Mouse (Mus musculus) duodenum, adult 2 months (tissue): ENCODE measurements around the gene Zswim5. TPM values are rescaled to one million over a fixed set of nuclear protein-coding genes. Genes with fewer than 3 reads are reported as not detected.

Experiments
- polyA plus RNA-seq: library from polyadenylated mRNA; depleted of rRNA; stranded (reverse); fragments of >200 nt; gene quantifications from 2 replicates; pipeline ENCODE4 v1.2.3, GENCODE M21; 2012; ENCODE audit warnings: low replicate concordance; rRNA removed

The Zswim5 gene
- 6.3 and 9.9 TPM in 2 replicates for polyA plus RNA-seq

DNA sequence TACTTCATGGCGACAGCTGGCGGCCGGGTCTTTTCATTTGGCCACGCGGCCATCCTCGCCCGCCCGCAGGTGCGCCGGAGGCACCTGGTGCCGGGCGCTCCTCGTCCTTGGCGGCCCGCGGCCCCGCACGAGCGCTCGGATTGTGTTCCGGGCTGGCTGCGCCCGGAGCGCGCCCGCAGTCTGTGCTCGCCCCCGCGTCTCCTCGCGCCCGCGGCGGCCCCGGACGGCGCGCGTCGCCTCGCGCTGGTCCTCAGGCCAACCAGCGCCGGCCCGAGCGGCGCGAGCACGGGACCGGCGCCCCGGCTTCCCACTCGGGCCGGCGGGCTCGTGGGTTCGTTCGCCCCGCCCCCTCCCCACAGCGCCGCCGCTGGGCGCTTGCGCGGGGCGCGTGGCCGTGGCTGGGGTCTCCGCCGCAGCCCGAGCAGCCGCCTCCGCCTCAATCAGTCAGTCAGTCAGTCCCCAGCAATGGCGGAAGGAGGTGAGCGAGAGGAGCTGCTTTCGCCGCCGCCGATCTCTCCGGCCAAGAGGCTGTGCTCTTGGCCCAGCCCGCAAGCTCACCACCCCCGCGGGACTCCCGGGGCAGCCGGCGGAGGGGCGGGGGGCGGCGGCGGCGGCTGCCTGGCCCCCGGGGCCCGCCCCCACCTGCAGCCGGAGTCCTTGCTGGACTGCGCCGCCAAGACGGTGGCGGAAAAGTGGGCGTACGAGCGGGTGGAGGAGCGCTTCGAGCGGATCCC, at the start of gene Zswim5:
Gene Zswim5 (plus strand): TSS at position 382 of the 734 bp plus-strand sequence.

DNA sequence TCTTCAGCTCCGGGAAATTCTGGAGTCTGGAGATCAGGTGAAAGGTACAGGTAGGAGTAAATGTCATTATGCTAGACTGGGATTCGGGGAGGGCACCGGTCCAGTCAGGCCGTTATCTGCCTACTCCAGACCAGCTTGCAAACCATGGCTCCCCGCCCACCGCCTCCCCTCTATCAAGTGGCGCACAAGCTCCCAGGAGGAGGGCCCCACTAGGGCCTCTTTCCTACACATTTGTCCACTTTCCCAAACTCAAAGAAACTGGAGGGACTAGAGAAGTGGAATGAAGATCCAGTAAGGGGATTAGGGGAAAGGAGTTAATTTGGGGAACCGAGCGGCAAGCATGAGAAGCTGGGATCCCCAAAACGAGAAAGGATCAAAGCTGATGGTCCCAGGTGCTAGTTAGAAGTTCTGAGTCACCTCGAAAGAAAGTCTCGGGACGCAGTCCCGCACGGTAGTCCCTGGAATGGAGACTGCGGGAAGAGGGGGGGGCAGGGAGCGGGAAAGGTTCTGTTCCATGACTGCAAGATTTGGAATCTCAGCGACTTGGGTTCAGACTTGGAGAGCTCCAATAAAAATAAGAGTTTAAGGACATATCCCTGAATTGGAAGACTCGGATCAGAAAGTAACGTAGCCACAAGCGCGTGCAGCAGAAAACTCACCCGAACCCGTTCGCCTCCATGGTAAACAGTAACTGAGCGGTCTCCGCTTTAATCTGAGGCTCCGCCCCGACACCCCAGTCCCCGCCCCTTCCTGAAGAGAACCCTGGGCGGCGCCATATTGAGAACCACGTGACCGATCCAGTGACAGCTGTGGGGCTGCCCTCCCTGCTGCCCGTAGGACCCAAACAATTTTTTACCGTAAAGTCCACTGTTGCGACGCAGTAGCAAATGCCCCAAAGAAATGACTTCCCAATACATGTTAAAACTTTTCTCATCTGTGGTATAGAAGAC, 116.8 kb downstream of the Zswim5 start, which contains the start of gene Urod:
Gene Urod (minus strand): TSS at position 742 of the 950 bp plus-strand sequence.

GRCm38 (mm10) chr4:116995131-116995797, 118.1 kb downstream of the Zswim5 start, which contains the start of gene Hectd3:
TSS of gene Hectd3 (plus strand) at chr4:116995317.

GRCm38 (mm10) chr4:117019206-117020134, 142.3 kb downstream of the Zswim5 start, which contains the start of gene Eif2b3:
TSS of gene Eif2b3 (plus strand) at chr4:117019402.

Other genes with a start within 250 kb of the Zswim5 start
- 0.38 and 2.5 TPM in 2 replicates for gene Nasp, start 249.4 kb upstream of the Zswim5 start, polyA plus RNA-seq
- gene Akr1a1, start 225.7 kb upstream of the Zswim5 start, polyA plus RNA-seq, result 553 and 797 TPM in 2 replicates
- 49.2 and 53.2 TPM in 2 replicates for gene Prdx1, start 191.8 kb upstream of the Zswim5 start, polyA plus RNA-seq
- gene Mmachc, start 169.0 kb upstream of the Zswim5 start, polyA plus RNA-seq, result 1.7 and 5.1 TPM in 2 replicates
- gene Ccdc163, start 168.9 kb upstream of the Zswim5 start, polyA plus RNA-seq, result 7.8 and 9.1 TPM in 2 replicates
- 6.9 and 20.8 TPM in 2 replicates for gene Tesk2, start 156.4 kb upstream of the Zswim5 start, polyA plus RNA-seq
- 8.2 and 9.2 TPM in 2 replicates for gene Toe1, start 69.7 kb upstream of the Zswim5 start, polyA plus RNA-seq
- gene Mutyh, start 69.7 kb upstream of the Zswim5 start, polyA plus RNA-seq, result 3.7 and 4.4 TPM in 2 replicates
- 7.3 and 8.6 TPM in 2 replicates for gene Hpdl, start 55.7 kb upstream of the Zswim5 start, polyA plus RNA-seq
- gene Urod, start 117.0 kb downstream of the Zswim5 start, polyA plus RNA-seq, result 24.4 and 29.2 TPM in 2 replicates
- 232 and 236 TPM in 2 replicates for gene Hectd3, start 117.9 kb downstream of the Zswim5 start, polyA plus RNA-seq
- gene Eif2b3, start 142.0 kb downstream of the Zswim5 start, polyA plus RNA-seq, result 0.50 and 0.83 TPM in 2 replicates
- 3.8 and 4.3 TPM in 2 replicates for gene Ptch2, start 218.7 kb downstream of the Zswim5 start, polyA plus RNA-seq
- 3.5 and 4.0 TPM in 2 replicates for gene Btbd19, start 248.3 kb downstream of the Zswim5 start, polyA plus RNA-seq
- gene Tctex1d4, start 249.4 kb downstream of the Zswim5 start, polyA plus RNA-seq, result 0.62 and 0.82 TPM in 2 replicates